Mouse (Mus musculus) brain, embryonic 18.5 days (tissue): ENCODE measurements around the gene Eps15l1.

Experiments
- DNase-seq: peaks from one replicate; pipeline ENCODE4 v3.0.0-alpha.2; 2012; ENCODE audit warnings: low read depth, low spot score

Eps15l1 gene

GRCm38 (mm10) chr8:72413839-72414238 is 7.4 kb downstream of the Eps15l1 start:
- DNase-seq, result no peak

GRCm38 (mm10) chr8:72409443-72409842 is 11.8 kb downstream of the Eps15l1 start:
- DNase-seq, result no peak

- no peak for DNase-seq
These were observed 13.4 kb downstream of the Eps15l1 start for GRCm38 (mm10) chr8:72407878-72408277.

- no peak for DNase-seq
These were observed 18.3 kb downstream of the Eps15l1 start for GRCm38 (mm10) chr8:72402981-72403380.

- no peak for DNase-seq
These were observed 19.9 kb downstream of the Eps15l1 start for GRCm38 (mm10) chr8:72401381-72401780.

- DNase-seq, result no peak
These were observed 35.5 kb downstream of the Eps15l1 start for GRCm38 (mm10) chr8:72385737-72386136.

GRCm38 (mm10) chr8:72382395-72382794 is 38.9 kb downstream of the Eps15l1 start:
- no peak for DNase-seq

GRCm38 (mm10) chr8:72380656-72381055 is 40.6 kb downstream of the Eps15l1 start:
- DNase-seq, result no peak

GRCm38 (mm10) chr8:72376900-72377299 is 44.4 kb downstream of the Eps15l1 start:
- no peak for DNase-seq

GRCm38 (mm10) chr8:72376309-72376708 is 45.0 kb downstream of the Eps15l1 start:
- no peak for DNase-seq

- DNase-seq, result no peak
These were observed 46.1 kb downstream of the Eps15l1 start for GRCm38 (mm10) chr8:72375161-72375560.

- DNase-seq, result no peak
These were observed 48.9 kb downstream of the Eps15l1 start for GRCm38 (mm10) chr8:72372311-72372710.

- DNase-seq, result no peak
These were observed 49.9 kb downstream of the Eps15l1 start for GRCm38 (mm10) chr8:72371356-72371755.

GRCm38 (mm10) chr8:72366435-72366834 is 54.8 kb downstream of the Eps15l1 start:
- DNase-seq, result no peak

GRCm38 (mm10) chr8:72365826-72366225 is 55.4 kb downstream of the Eps15l1 start:
- no peak for DNase-seq

- DNase-seq, result no peak
These were observed 56.2 kb downstream of the Eps15l1 start for GRCm38 (mm10) chr8:72365016-72365415.

- DNase-seq, result no peak
These were observed 57.8 kb downstream of the Eps15l1 start for GRCm38 (mm10) chr8:72363457-72363856.

- DNase-seq, result no peak
These were observed 58.5 kb downstream of the Eps15l1 start for GRCm38 (mm10) chr8:72362754-72363153.

GRCm38 (mm10) chr8:72360162-72360561 is 61.1 kb downstream of the Eps15l1 start:
- DNase-seq, result no peak

- no peak for DNase-seq
These were observed 64.7 kb downstream of the Eps15l1 start for GRCm38 (mm10) chr8:72356593-72356992.

GRCm38 (mm10) chr8:72354272-72354671 is 67.0 kb downstream of the Eps15l1 start:
- DNase-seq, result no peak

- DNase-seq, result no peak
These were observed 67.6 kb downstream of the Eps15l1 start for GRCm38 (mm10) chr8:72353700-72354045.

GRCm38 (mm10) chr8:72352951-72353699 is 68.1 kb downstream of the Eps15l1 start:
- no peak for DNase-seq
